Mouse (Mus musculus) erythroblast, embryonic 14.5 days (primary cell): ENCODE measurements around the gene Dcaf15.

ENCODE experiments used
- GATA1 ChIP-seq: IDR thresholded peaks from 2 replicates; pipeline ENCODE4 v1.6.1; 2012; ENCODE audit warnings: low read length, inconsistent platforms, mixed read lengths
- TAL1 ChIP-seq: IDR thresholded peaks from 3 replicates; pipeline ENCODE4 v1.6.1; 2012; ENCODE audit warnings: low read length, inconsistent platforms, mixed read lengths

DNA sequence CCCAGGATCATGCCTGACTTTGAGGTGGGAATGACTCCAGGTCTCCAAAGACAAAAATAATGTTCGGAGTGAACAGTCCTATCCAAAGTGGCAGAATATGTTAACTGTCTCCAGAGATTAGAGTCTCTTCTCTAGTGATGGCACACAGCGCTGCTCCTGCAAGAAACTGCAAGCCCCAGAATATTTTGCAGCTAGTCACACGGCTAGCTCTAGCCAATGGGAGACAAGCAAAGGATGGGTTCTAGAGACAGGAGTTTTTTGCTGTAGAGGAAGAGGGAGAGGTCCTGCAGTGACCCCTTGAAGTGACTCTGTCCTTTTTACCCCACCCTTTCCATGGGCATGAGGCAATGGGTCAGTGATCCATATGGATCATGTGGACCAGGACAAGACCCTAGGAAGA lies 33.3 kb upstream of the Dcaf15 start:
- no peak for TF ChIP-seq TAL1
- no peak for TF ChIP-seq GATA1
